Mouse (Mus musculus) C2C12 (cell line): ENCODE measurements around the gene Spsb3.

ENCODE experiments used
- CEBPB ChIP-seq: IDR thresholded peaks from one replicate; pipeline ENCODE4 v1.6.1; 2011; ENCODE audit warnings: low read depth, mild to moderate bottlenecking, control low read depth, moderate library complexity
- CTCF ChIP-seq: IDR thresholded peaks from one replicate; pipeline ENCODE4 v1.5.1; 2011; ENCODE audit not compliant: control insufficient read depth, insufficient read depth, insufficient read length
- FOSL1 ChIP-seq: IDR thresholded peaks from one replicate; pipeline ENCODE4 v1.8.0; 2011; ENCODE audit warnings: mild to moderate bottlenecking, low read length; ENCODE audit not compliant: poor library complexity, insufficient read depth, severe bottlenecking
- MAX ChIP-seq: IDR thresholded peaks from one replicate; pipeline ENCODE4 v1.6.1; 2011; ENCODE audit warnings: mild to moderate bottlenecking, control low read depth
- USF1 ChIP-seq: IDR thresholded peaks from one replicate; pipeline ENCODE4 v1.6.1; 2011; ENCODE audit warnings: low read depth, mild to moderate bottlenecking, control low read depth, moderate library complexity

GRCm38 (mm10) chr17:24851381-24852125, 34.9 kb upstream of the Spsb3 start:
- TF ChIP-seq CTCF, result no peak
- no peak for TF ChIP-seq MAX
- TF ChIP-seq FOSL1, result no peak
- TF ChIP-seq CEBPB, result no peak
- TF ChIP-seq USF1, result no peak
